Mouse (Mus musculus) thymus, adult 2 months (tissue): ENCODE measurements at regions not wholly inside any gene's neighbourhood (a gene's known extent, or its start where the extent isn't known, plus 50 kb on each side); places are given as distances from the start of the nearest gene placed in this dataset.

ENCODE experiments used
- CTCF ChIP-seq: fragments of 200-500 bp; IDR thresholded peaks from 2 replicates; pipeline ENCODE4 v1.5.1; 2012; ENCODE audit warnings: mild to moderate bottlenecking, control low read depth, low read length, moderate library complexity, borderline replicate concordance; ENCODE audit not compliant: control insufficient read depth, poor library complexity, insufficient read depth; ENCODE audit errors: extremely low read depth
- POLR2A ChIP-seq: fragments of 200-500 bp; IDR thresholded peaks from 2 replicates; pipeline ENCODE4 v1.6.1; 2012; ENCODE audit warnings: mild to moderate bottlenecking, low read length, control low read depth, moderate library complexity; ENCODE audit not compliant: control insufficient read depth, poor library complexity, insufficient read depth; ENCODE audit errors: extremely low read depth

GRCm38 (mm10) chr15:11574359-11574758 is 174.9 kb upstream of the Tars start:
- TF ChIP-seq POLR2A (no peak), CTCF (no peak)
